Mouse (Mus musculus): ENCODE measurements at regions not wholly inside any gene's neighbourhood (a gene's known extent, or its start where the extent isn't known, plus 50 kb on each side); places are given as distances from the start of the nearest gene placed in this dataset.

DNA sequence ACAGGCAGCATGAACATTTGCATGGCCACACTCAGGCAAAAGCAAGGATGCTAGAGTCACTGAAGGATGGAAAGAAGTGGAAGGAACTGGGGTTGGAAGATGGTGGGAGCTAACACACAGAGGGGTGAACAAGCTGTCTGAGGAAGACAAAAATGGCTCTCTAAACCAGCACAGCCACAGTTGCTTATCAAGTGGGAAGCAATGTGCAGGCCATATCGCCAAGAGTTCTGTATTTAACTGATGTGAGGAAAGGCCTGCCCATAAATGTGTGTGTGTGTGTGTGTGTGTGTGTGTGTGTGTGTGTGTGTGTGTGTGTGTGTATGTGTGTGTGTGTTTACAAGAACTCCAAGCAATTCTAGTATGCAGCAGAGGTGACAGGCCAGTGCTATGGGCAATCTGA, 236.9 kb upstream of the Gm10192 start:
- TF ChIP-seq CTCF (IDR thresholded peaks at IDR 0.05) (no peak), POLR2A (IDR thresholded peaks at IDR 0.05; ENCODE audit: insufficient read depth, low read depth, low read length) (no peak), EP300 (IDR thresholded peaks at IDR 0.05; ENCODE audit: insufficient read depth, low read depth, low read length) (no peak)

Data from heart, adult 2 months (tissue).